Mouse (Mus musculus) spleen, adult 2 months (tissue): ENCODE measurements around the gene Kcnq5. TPM values are rescaled to one million over a fixed set of nuclear protein-coding genes. Genes with fewer than 3 reads are reported as not detected.
"Not testable (repeated sequence)": the region's sequence is repeated elsewhere in the genome, so short reads cannot be mapped to it uniquely, and the experiment has no call there.

ENCODE experiments used
- DNase-seq, 2 experiments: peaks; one replicate each; pipeline versions ENCODE4 v3.0.0 to v3.0.0-alpha.2; 2012 to 2021; ENCODE audit warnings: low spot score in 2 of 2, low read depth in 1 of 2
- H3K27ac ChIP-seq: fragments of 200-500 bp; 2 replicates; pipeline ENCODE4 v1.5.1; 2012; ENCODE audit warnings: low read length, inconsistent platforms; ENCODE audit not compliant: insufficient read depth
- H3K27me3 ChIP-seq: fragments of 200-500 bp; 2 replicates; pipeline ENCODE4 v1.6.1; 2012; ENCODE audit warnings: mild to moderate bottlenecking, moderate library complexity, low read length, inconsistent platforms; ENCODE audit not compliant: control insufficient read depth, insufficient read depth
- H3K36me3 ChIP-seq: fragments of 200-500 bp; 2 replicates; pipeline ENCODE4 v1.6.1; 2012; ENCODE audit warnings: mild to moderate bottlenecking, low read length, inconsistent platforms; ENCODE audit not compliant: control insufficient read depth, insufficient read depth
- H3K4me1 ChIP-seq: fragments of 200-500 bp; 2 replicates; pipeline ENCODE4 v1.6.1; 2011; ENCODE audit warnings: inconsistent platforms; ENCODE audit not compliant: control insufficient read depth, insufficient read depth, insufficient read length
- H3K4me3 ChIP-seq: fragments of 200-500 bp; 2 replicates; pipeline ENCODE4 v1.5.1; 2011; ENCODE audit warnings: mild to moderate bottlenecking, inconsistent platforms; ENCODE audit not compliant: insufficient read depth, insufficient read length; ENCODE audit errors: extremely low read depth
- CTCF ChIP-seq: fragments of 200-500 bp; IDR thresholded peaks from 2 replicates; pipeline ENCODE4 v1.5.1; 2011; ENCODE audit warnings: mild to moderate bottlenecking, inconsistent platforms; ENCODE audit not compliant: insufficient read depth, insufficient read length, insufficient replicate concordance; ENCODE audit errors: extremely low read depth
- POLR2A ChIP-seq: fragments of 200-500 bp; IDR thresholded peaks from 2 replicates; pipeline ENCODE4 v1.6.1; 2011; ENCODE audit warnings: low read depth, low read length, inconsistent platforms
- WGBS: fragments of 180-500 bp; shearing (Covaris S2); methylation state at CpG from one replicate; pipeline ENCODE4 v1.1.7; 2018; 5-methylcytosine and 5-hydroxymethylcytosine counted together
- polyA plus RNA-seq: library from polyadenylated mRNA; depleted of rRNA; stranded (reverse); fragments of >200 nt; gene quantifications from 2 replicates; pipeline ENCODE4 v1.2.3, GENCODE M21; 2012

Gene Kcnq5
- polyA plus RNA-seq, 1 experiment = 0.68 TPM

GRCm38 (mm10) chr1:21803751-21804476 lies 157.8 kb downstream of the Kcnq5 start:
- DNase-seq = no peak
- Histone ChIP-seq H3K36me3 (no peaks in the 10 kb centered on the region), H3K27me3 (no peaks in the 10 kb centered on the region), H3K27ac (no peak overlapping the region), H3K4me1 (no peaks in the 10 kb centered on the region), H3K4me3 (no peak overlapping the region)
- no peak for TF ChIP-seq CTCF
- TF ChIP-seq POLR2A = no peak
- 89% methylated on average over 5 of the region's 5 CpGs for WGBS

GRCm38 (mm10) chr1:21780746-21781145 lies 181.0 kb downstream of the Kcnq5 start:
- no peaks in the 10 kb centered on the region for H3K27me3 ChIP-seq
- H3K27ac ChIP-seq = no peak overlapping the region
- TF ChIP-seq CTCF (no peak), POLR2A (no peak)
- no peak for DNase-seq
- 60% methylated on average over 5 of the region's 5 CpGs for WGBS
- H3K36me3 ChIP-seq = no peaks in the 10 kb centered on the region
- H3K4me3 ChIP-seq = no peak overlapping the region
- no peaks in the 10 kb centered on the region for H3K4me1 ChIP-seq

GRCm38 (mm10) chr1:21777560-21777959 lies 184.2 kb downstream of the Kcnq5 start:
- H3K4me1 ChIP-seq = no peaks in the 10 kb centered on the region
- WGBS = 96% methylated on average over 5 of the region's 5 CpGs
- TF ChIP-seq CTCF (no peak), POLR2A (no peak)
- no peak overlapping the region for H3K4me3 ChIP-seq
- no peak for DNase-seq
- no peak overlapping the region for H3K27ac ChIP-seq
- no peaks in the 10 kb centered on the region for H3K36me3 ChIP-seq
- H3K27me3 ChIP-seq = no peaks in the 10 kb centered on the region

- WGBS = 91% methylated on average over 5 of the region's 5 CpGs
- H3K4me3 ChIP-seq = no peak overlapping the region
- TF ChIP-seq CTCF (no peak), POLR2A (no peak)
These were observed 187.8 kb downstream of the Kcnq5 start for GRCm38 (mm10) chr1:21773931-21774330.

GRCm38 (mm10) chr1:21770494-21770893 lies 191.2 kb downstream of the Kcnq5 start:
- no peak for DNase-seq
- Histone ChIP-seq H3K27ac (no peak overlapping the region), H3K36me3 (no peaks in the 10 kb centered on the region), H3K27me3 (no peaks in the 10 kb centered on the region), H3K4me1 (no peaks in the 10 kb centered on the region), H3K4me3 (no peak overlapping the region)
- WGBS = 79% methylated on average over 1 of the region's 1 CpGs
- TF ChIP-seq CTCF (no peak), POLR2A (no peak)

More at GRCm38 (mm10) chr1:21773931-21774330, 187.8 kb downstream of the Kcnq5 start:
- no peak for DNase-seq
- H3K36me3 ChIP-seq = no peaks in the 10 kb centered on the region
- H3K27ac ChIP-seq = no peak overlapping the region
- no peaks in the 10 kb centered on the region for H3K4me1 ChIP-seq
- H3K27me3 ChIP-seq = no peaks in the 10 kb centered on the region

GRCm38 (mm10) chr1:21749297-21749696 lies 212.4 kb downstream of the Kcnq5 start:
- 72% methylated on average over 1 of the region's 1 CpGs for WGBS
- TF ChIP-seq POLR2A (no peak), CTCF (no peak)
- no peaks in the 10 kb centered on the region for H3K4me1 ChIP-seq
- no peak overlapping the region for H3K4me3 ChIP-seq
- no peak for DNase-seq
- no peak overlapping the region for H3K27ac ChIP-seq
- H3K27me3 ChIP-seq = no peaks in the 10 kb centered on the region
- no peaks in the 10 kb centered on the region for H3K36me3 ChIP-seq

- Histone ChIP-seq H3K4me1 (no peaks in the 10 kb centered on the region), H3K36me3 (no peaks in the 10 kb centered on the region), H3K27me3 (no peaks in the 10 kb centered on the region), H3K4me3 (no peak overlapping the region), H3K27ac (no peak overlapping the region)
- TF ChIP-seq CTCF (no peak), POLR2A (no peak)
- WGBS = 86% methylated on average over 1 of the region's 1 CpGs
- DNase-seq = no peak
These were observed 232.6 kb downstream of the Kcnq5 start for GRCm38 (mm10) chr1:21729131-21729530.

GRCm38 (mm10) chr1:21723231-21723630 lies 238.5 kb downstream of the Kcnq5 start:
- H3K36me3 ChIP-seq, H3K27me3 ChIP-seq, DNase-seq, H3K27ac ChIP-seq, H3K4me1 ChIP-seq, H3K4me3 ChIP-seq: not testable (repeated sequence)
- 89% methylated on average over 2 of the region's 2 CpGs for WGBS
